Mouse (Mus musculus) ES-Bruce4 (cell line): Measurements from ENCODE around the gene Fam189a2.

Source experiments
- CTCF ChIP-seq: IDR thresholded peaks from one replicate; pipeline ENCODE4 v1.8.1; 2011; ENCODE audit warnings: low read depth, low read length
- POLR2A ChIP-seq: IDR thresholded peaks from one replicate; pipeline ENCODE4 v1.8.1; 2011; ENCODE audit warnings: low read length; ENCODE audit not compliant: insufficient read depth

DNA sequence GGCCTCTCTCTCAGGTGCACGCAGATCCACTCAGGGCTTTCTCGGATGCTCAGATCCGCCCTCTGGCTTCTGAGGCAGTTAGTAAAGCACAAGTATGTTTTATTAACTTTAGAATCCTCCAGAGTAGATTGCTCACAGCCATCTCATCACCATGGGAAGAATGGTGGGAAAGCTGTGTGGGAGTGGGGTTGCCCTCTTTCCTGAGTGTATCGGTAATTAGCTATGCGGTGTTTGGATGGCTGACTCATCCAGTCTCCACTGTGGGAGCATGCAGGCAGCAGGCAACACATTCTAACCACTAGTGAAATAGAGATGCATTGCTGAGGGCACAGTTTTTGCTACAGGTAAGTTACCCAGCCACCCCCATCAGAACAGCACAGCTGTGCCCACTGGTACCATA lies 100.0 kb downstream of the Fam189a2 start:
- no peak for TF ChIP-seq CTCF
- no peak for TF ChIP-seq POLR2A
